In the genomic region with DNA sequence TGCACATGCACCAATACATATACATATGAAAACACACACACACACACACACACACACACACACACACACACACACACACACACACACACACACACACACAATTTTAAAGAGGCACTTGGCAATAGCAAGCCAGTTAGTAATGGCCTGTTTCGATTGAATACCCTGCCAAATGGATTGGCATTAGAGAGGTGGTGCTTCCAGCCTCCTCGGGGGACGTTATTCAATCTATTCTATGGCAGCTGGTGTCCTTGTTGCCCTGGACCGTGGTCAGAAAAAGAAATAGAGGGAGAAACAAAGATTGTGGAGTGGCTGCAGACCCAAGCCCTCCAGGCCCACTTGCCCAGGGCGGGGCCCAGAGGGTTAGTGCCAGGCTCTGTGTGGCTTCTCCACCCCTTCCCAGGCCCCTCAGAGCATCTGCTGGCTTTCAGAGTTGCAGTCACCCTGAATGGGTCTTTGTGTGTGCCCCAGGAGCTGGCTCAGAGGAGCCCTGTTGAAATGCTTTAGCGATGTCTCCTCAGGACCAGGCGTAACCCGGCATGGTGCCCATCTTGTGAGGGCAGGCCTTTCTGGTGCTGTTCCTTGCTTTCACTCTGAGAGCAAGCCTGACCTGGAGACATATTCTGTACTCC, we compare ENCODE assay signal across 9 mouse cellular contexts.
DNase-seq lines count a peak whose midpoint lies in the region; ATAC-seq lines count a peak whose summit lies in the region.
"Had no signal": no experiment of that assay in that cellular context is flagged by ENCODE, and none has a peak within 500 bp of the region (broad histone marks: within the 10 kb centered on the region; RNA-seq: fewer than 3 reads in every experiment).

No protein-coding gene starts in this region.

- H3K9me3 ChIP-seq in hindbrain, embryonic 15.5 days = no peaks in the 10 kb centered on the region
- H3K9me3 ChIP-seq in midbrain, embryonic 10.5 days (replicated peaks) = no peaks in the 10 kb centered on the region

- no peak overlapping the region for H3K4me3 ChIP-seq in hindbrain, embryonic 15.5 days
- H3K4me3 ChIP-seq in midbrain, embryonic 10.5 days = no peak overlapping the region

- no peak overlapping the region for H3K4me2 ChIP-seq in hindbrain, embryonic 15.5 days

- DNase-seq in 3T3-L1 (ENCODE audit: low read depth, low spot score) = peak; percentile 83
- peak; percentile 23 to 53 for DNase-seq in cerebellum, postnatal 25 days
- DNase-seq in midbrain, embryonic 10.5 days (ENCODE audit: low spot score) = no peak
- DNase-seq in spleen, postnatal 4 days (ENCODE audit: low spot score in 2 of 2) = no peak
- no peak for DNase-seq in adrenal gland, postnatal 14 days
- DNase-seq in kidney, postnatal 14 days = no peak
- DNase-seq in urinary bladder, postnatal 4 days (ENCODE audit: low spot score in 2 of 2) = no peak

- peaks cover 16% of the 10 kb centered on the region for H3K4me1 ChIP-seq in hindbrain, embryonic 15.5 days (replicated peaks)
- H3K4me1 ChIP-seq in midbrain, embryonic 10.5 days = peaks cover 15% of the 10 kb centered on the region

- ATAC-seq in hindbrain, embryonic 15.5 days (ENCODE audit: low FRiP score, low read depth) = peak; percentile 93

- 24% methylated on average over 8 of the region's 8 CpGs for WGBS in hindbrain, embryonic 15.5 days
- WGBS in midbrain, embryonic 10.5 days = 77% methylated on average over 8 of the region's 8 CpGs

- peak overlapping the region; percentile 69 for H3K27ac ChIP-seq in hindbrain, embryonic 15.5 days (replicated peaks)
- peak overlapping the region; percentile 72 for H3K27ac ChIP-seq in midbrain, embryonic 10.5 days (replicated peaks)
- H3K27ac ChIP-seq: macrophage had no signal

- H3K36me3 ChIP-seq in hindbrain, embryonic 15.5 days = no peaks in the 10 kb centered on the region
- peaks cover 18% of the 10 kb centered on the region for H3K36me3 ChIP-seq in midbrain, embryonic 10.5 days

- no peaks in the 10 kb centered on the region for H3K27me3 ChIP-seq in hindbrain, embryonic 15.5 days
- H3K27me3 ChIP-seq in midbrain, embryonic 10.5 days (ENCODE audit: low read depth, poor library complexity, severe bottlenecking) = no peaks in the 10 kb centered on the region

- H3K9ac ChIP-seq in hindbrain, embryonic 15.5 days = no peak overlapping the region

Comparison
In these comparisons a context has a peak if more than half of its experiments do, and no peak if none do; other contexts are left out.
1. DNase-seq: peak in 3T3-L1 (single experiment) and cerebellum, postnatal 25 days (2 of 2); none in midbrain, embryonic 10.5 days (single experiment), spleen, postnatal 4 days (0 of 2), adrenal gland, postnatal 14 days (single experiment), kidney, postnatal 14 days (single experiment) and urinary bladder, postnatal 4 days (0 of 2).